Mouse (Mus musculus) heart, adult 2 months (tissue): Measurements from ENCODE around the gene Sash1.

ENCODE experiments used
- CTCF ChIP-seq: fragments of 200-600 bp; IDR thresholded peaks from 2 replicates; pipeline ENCODE4 v1.8.1; 2022; ENCODE audit warnings: antibody characterized with exemption, mild to moderate bottlenecking, moderate library complexity
- EP300 ChIP-seq: fragments of 200-500 bp; IDR thresholded peaks from 2 replicates; pipeline ENCODE4 v1.6.1; 2011; ENCODE audit warnings: low read depth, low read length, control low read depth; ENCODE audit not compliant: insufficient read depth
- POLR2A ChIP-seq: fragments of 200-500 bp; IDR thresholded peaks from 2 replicates; pipeline ENCODE4 v1.6.1; 2011; ENCODE audit warnings: mild to moderate bottlenecking, low read depth, low read length, control low read depth; ENCODE audit not compliant: insufficient read depth

DNA sequence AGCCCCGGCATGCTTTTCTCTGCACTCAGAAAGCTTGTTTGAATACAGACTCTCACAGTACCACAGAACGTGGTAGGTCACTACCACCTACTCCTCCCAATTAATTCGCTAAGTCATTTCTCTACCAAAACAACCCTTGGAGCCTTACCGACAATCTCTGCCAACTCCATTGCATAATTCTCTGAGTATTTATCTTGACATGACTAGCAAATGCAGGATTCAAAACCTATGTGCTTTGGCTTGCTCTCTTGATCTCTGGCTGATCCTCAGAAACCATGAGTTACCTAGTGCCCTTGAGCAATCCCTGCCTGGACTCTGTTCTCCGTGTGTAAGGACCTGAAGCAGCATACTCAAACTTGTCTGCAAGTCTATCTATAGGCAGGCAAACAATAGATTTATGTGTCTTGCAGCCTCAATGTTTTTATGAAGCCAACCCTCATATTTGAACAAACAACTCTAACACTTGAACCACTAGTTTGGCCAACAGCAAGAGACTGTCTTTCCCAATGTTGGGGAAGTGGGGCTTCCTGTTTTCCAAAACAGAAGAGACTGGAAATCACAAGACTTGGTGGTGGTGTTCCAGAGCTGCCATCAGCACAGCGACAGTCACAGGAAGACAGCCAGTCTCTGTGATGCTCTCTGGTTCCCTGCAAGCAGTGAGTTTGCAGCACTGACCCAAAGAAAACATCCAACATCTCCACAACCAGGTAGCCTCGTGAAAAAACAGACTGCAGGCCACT lies 12.1 kb downstream of the Sash1 start:
- TF ChIP-seq CTCF (no peak), POLR2A (no peak), EP300 (no peak)
